Mouse (Mus musculus) liver, postnatal 0 days (tissue): Measurements from ENCODE around the gene Hoxc8.

Experiments used
- CTCF ChIP-seq: sonication (generic); IDR thresholded peaks from 2 replicates; pipeline ENCODE4 v1.5.1; 2016; ENCODE audit warnings: antibody characterized with exemption, low read depth
- EP300 ChIP-seq: IDR thresholded peaks from 2 replicates; pipeline ENCODE4 v1.6.1; 2016; ENCODE audit warnings: antibody characterized with exemption, low read depth, mild to moderate bottlenecking

DNA sequence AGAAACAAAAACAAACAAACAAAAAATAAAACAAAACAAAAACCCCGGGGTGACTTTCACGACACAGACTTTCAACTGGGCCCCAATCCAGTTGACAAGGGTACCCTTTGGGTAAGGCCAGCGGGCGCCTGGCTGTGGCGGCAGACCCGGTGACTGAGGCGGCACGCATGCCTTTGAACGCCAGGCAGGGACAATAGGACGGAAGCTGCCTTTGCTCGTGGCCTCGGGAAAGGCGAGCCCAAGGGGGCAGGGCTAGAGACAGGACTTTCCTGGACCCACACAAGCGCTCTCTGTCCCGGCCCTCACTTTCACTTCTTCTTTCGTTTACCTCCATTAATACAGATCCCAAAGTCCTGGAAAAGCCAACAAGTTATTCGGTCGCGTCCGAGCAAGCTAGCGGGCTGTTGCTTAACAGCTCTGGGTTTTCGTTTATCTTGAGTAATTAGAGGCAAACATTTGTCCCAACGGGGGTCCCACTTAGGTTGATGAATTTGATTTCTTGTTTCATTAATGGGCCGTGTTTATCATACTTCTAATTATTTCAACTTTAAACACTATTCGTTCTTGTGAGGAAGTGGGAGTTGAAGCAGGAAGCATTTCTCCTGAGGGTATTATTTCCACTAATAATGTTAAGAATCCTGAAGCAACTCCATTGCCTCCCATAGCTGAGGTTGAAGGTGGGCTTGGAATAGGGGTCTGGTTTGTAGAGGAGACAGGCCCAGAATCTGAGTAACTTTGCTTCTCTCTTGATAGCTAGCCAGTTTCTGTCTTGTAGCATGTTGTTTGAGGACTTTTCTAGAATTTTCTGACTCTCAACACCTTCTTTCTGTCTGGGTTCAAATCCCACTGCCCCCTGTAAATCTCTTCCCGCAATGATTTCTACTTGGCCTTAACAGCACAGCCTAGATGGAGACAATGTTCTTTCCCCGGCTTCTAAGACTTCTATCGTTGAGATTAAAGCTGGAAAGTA is 26.5 kb upstream of the Hoxc8 start:
- TF ChIP-seq CTCF: no peak
- no peak for TF ChIP-seq EP300
